Mouse (Mus musculus) leukemia stem cell, adult 10-12 weeks (primary cell): ENCODE results near the gene AA986860. TPM values are rescaled to one million over a fixed set of nuclear protein-coding genes. Genes with fewer than 3 reads are reported as not detected.

Source experiments
- polyA plus RNA-seq: library from polyadenylated mRNA; stranded (reverse); fragments of >175 nt; gene quantifications from 2 replicates; pipeline ENCODE4 v1.2.3, GENCODE M21; 2012; ENCODE audit warnings: low replicate concordance

The AA986860 gene
- polyA plus RNA-seq: 11.0 and 12.3 TPM in 2 replicates

DNA sequence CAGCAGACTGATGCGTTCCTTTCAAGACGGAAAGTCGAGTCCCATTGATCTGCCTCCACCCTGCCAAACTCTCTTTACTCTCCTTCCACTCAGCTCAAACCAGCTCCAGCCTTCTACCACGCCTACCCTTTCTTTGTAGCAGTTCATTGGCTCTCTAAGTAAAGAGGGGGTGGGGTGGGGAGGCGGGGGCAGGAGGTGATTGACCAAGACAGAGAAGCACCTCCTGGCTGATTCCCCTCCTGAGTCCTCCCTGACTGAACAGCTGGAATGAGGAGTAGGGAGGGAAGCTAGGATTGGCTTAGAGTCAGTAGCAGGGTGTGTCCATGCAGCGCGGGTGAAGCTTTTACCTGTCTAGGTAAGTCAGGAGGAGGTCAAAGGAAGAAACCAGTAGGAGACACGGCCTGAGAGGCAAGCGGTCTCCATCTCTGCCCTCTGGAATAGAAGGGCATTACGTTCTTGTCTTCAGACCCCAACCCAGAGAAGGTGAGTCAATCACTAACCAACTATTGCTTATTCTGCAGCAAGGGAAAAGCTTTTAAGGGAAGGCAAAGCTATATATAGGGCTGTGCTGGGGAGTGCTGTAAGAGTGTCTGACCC, at the start of gene AA986860:
TSS of gene AA986860 (plus strand) at position 236 of the 597 bp plus-strand sequence.

DNA sequence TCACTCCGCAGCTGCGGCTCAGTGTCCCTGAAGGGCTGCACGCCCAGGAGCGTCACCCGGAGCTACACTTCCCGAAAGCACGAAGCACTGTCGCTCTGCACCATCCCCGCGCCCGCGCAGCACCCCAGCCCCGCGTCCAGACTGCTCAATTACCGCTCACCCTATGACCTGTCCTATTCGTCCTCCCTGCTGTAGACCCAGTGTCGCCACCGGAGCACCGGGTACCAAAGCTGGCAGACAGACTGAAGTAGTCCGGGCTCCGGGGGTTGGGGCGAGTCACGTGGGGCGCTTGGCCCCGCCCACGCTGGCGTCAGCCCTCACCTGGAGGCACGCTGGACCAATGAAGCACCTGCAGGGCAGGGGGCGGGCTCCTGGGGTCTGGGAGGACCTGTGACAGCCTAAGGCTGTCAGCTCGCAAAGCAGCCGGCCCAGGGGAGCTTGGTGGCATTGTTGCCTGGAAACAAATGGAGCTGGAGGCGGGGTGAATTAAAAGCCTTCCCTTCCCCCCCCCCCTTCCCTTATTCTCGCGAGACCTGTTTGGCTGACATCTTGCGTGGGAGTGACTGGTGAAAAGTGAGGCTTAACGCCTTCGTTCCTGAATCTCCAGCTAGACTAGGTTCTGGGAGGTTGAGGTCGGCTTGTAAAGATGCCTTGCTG, 16.1 kb upstream of the AA986860 start, which contains the start of gene Gm29427:
TSS of gene Gm29427 (minus strand) at position 239 of the 657 bp plus-strand sequence.

DNA sequence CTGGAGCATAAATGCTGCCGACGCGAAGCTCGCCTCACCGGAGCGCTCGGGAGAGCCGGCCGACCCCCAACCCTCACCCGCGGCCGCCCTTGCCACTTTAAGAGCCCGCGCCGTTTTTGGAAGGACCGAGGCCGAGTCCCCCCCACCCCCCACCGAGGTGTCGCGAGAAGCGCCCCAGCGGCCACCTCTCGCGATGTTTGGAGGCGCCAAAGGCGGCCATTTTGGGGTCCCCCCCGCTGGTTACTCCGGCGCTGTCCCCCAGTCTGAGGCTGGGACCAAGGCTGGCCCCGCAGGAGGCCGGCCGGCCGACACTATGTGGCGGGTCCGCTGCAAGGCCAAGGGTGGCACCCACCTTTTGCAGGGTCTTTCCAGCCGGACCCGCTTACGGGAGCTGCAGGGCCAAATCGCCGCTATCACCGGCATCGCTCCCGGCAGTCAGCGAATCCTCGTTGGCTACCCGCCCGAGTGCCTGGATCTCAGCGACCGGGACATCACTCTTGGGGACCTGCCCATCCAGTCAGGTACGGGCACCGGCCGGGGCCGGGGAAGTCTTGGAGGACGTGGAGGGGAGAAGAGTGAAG, 14.4 kb upstream of the AA986860 start, which contains the start of gene Yod1:
TSS of gene Yod1 (plus strand) at position 37 of the 581 bp plus-strand sequence.

DNA sequence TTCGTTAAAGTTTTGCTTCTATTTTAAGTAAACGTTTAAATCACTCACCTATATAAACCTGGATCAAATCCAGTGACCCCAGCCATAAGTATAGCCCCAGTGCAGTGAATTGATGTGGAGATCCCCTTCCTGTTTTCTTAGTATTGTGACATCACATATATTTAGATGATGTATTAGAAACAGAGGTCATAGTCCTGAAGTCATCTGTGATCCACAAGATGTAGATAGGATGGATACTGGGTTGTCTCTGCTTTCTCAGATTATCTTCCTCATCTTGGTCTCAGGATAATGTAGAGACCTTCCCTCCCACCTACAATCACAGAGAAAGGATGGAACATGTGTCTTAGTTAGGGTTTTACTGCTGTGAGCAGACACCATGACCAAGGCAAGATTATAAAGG, 2.6 kb upstream of the AA986860 start, which contains the start of gene Pfkfb2:
TSS of gene Pfkfb2 (minus strand) at position 101 of the 400 bp plus-strand sequence.

Other genes starting within 250 kb of the AA986860 start
- not detected in 2 replicates for gene Zp3r, start 102.4 kb upstream of the AA986860 start, polyA plus RNA-seq
- 0.12 TPM in 1 of 2 replicates, not detected in the other for gene C4bp, start 70.3 kb upstream of the AA986860 start, polyA plus RNA-seq
- gene Gm29427, start 16.2 kb upstream of the AA986860 start, polyA plus RNA-seq: not detected in 2 replicates
- gene Yod1, start 14.6 kb upstream of the AA986860 start, polyA plus RNA-seq: 1.2 and 4.8 TPM in 2 replicates
- gene Pfkfb2, start 2.7 kb upstream of the AA986860 start, polyA plus RNA-seq: 0.35 and 6.2 TPM in 2 replicates
- gene Fcamr, start 68.9 kb downstream of the AA986860 start, polyA plus RNA-seq: not detected in 2 replicates
- gene Pigr, start 94.7 kb downstream of the AA986860 start, polyA plus RNA-seq: not detected in 2 replicates
- gene Fcmr, start 133.7 kb downstream of the AA986860 start, polyA plus RNA-seq: 557 and 1,286 TPM in 2 replicates
- gene Il24, start 155.5 kb downstream of the AA986860 start, polyA plus RNA-seq: not detected in 2 replicates
- gene Il20, start 179.5 kb downstream of the AA986860 start, polyA plus RNA-seq: not detected in 2 replicates
- not detected in 2 replicates for gene Il19, start 208.1 kb downstream of the AA986860 start, polyA plus RNA-seq